Mouse (Mus musculus): ENCODE results near the gene Il18. TPM values are rescaled to one million over a fixed set of nuclear protein-coding genes. Genes with fewer than 3 reads are reported as not detected.
A peak's percentile ranks its signal among the peaks of the same experiment; 100 is the strongest.

The Il18 gene
- total RNA-seq, 1 experiment from 2014 or later: 10.2 TPM

DNA sequence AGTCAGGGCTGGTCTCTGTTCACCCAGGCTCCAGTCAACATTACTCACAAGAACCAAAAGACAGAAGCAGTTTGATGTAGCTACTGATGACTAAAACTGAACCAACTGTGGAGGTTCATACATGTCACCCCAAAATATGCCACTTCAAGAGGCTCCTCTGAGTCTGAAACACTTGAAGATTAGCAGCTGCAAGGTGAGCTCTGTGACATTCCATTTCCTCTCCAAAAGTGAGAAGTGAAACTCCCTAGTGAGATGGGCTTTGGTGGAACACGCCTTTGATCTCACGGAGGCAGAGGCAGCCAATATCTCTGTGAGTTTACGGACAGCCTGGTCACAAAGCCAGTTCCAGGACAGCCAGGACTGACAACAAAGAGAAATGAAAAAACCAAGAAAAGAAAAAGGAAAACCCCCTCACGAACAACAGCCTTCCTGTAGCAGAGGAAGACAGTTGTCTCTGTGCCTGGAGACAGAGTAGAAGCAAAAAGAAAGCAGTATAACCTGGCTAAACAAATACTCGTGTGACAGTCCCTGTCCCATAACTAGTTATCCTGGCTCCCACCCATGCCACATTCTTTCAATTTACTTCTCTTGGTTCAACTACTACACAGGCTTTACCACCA is 6.7 kb upstream of the Il18 start:
- ATAC-seq (replicated peaks; ENCODE audit: insufficient number of reproducible peaks, low FRiP score, low TSS enrichment, poor library complexity, severe bottlenecking): 0 out of 2 replicates have a peak, but pooled peaks have one; percentile 61

GRCm38 (mm10) chr9:50548936-50549335 is 5.7 kb upstream of the Il18 start:
- no peak for ATAC-seq (replicated peaks; ENCODE audit: insufficient number of reproducible peaks, low FRiP score, low TSS enrichment, poor library complexity, severe bottlenecking)

- ATAC-seq (replicated peaks; ENCODE audit: insufficient number of reproducible peaks, low FRiP score, low TSS enrichment, poor library complexity, severe bottlenecking): no peak
Observed at GRCm38 (mm10) chr9:50552206-50552605, 2.4 kb upstream of the Il18 start.

- no peak for ATAC-seq (replicated peaks; ENCODE audit: insufficient number of reproducible peaks, low FRiP score, low TSS enrichment, poor library complexity, severe bottlenecking)
Observed at GRCm38 (mm10) chr9:50553547-50553946, 1.1 kb upstream of the Il18 start.

DNA sequence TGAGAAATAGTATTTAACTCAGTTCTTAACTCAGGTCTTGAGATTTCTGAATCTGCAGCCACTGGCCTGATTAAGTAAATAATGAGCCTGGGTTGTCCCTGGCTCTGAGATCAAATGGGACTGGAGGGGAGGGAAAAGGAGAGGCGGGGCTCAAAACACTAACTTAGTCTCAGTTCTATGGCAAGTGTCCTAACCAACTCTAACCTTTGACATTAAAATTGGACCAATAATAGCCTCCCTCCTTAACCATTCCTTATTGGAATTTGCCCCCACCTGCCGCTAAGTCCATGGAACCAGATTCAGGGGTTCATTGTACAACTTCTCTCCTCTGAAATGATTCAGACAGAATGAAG is 443 bp downstream of the Il18 start, which contains the start of gene Bco2:
Gene Bco2, minus strand, starts transcription at position 88 of the 353 bp plus-strand sequence.
- no peak for ATAC-seq (replicated peaks; ENCODE audit: insufficient number of reproducible peaks, low FRiP score, low TSS enrichment, poor library complexity, severe bottlenecking)

DNA sequence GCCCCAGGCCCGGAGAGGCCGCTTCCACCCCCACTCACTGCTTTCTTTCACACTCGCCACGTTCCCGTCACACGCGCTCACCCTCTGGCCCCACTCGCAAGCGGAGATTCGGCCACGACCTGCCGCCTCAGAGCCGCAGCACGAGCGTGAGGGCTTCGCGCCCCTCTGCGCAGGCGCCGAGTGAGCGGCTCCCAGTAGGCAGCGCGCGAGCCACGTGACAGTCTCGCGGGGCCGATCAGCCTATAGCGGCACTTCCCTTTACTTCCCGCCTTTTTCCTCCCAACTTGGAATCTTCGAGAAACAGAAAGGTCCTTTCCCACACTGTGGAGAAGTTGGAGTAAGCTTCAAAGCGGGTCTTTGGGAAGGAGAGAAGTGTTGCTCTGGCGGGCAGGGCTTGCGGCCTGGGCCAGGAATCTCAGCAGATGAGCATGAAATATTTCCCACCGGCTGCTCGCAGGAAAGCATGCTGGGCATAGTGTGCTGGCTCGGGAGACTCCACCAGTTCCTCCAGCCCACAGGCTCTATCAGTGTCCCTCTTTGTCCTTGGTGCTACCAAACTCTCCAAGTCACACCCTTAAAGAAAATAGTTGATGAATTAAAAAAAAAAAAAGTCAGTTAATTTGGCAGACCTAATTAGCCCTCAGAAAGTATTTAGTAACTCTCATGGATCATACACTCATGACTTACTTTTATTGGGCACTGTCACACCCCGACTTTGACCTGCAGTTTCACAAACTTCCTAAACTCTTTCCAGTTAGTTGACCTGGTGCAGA is 6.7 kb downstream of the Il18 start, which contains the start of gene Tex12:
Gene Tex12, minus strand, starts transcription at position 181 of the 773 bp plus-strand sequence.
- ATAC-seq (replicated peaks; ENCODE audit: insufficient number of reproducible peaks, low FRiP score, low TSS enrichment, poor library complexity, severe bottlenecking): no peak

GRCm38 (mm10) chr9:50561918-50562360 is 7.3 kb downstream of the Il18 start:
- no peak for ATAC-seq (replicated peaks; ENCODE audit: insufficient number of reproducible peaks, low FRiP score, low TSS enrichment, poor library complexity, severe bottlenecking)

DNA sequence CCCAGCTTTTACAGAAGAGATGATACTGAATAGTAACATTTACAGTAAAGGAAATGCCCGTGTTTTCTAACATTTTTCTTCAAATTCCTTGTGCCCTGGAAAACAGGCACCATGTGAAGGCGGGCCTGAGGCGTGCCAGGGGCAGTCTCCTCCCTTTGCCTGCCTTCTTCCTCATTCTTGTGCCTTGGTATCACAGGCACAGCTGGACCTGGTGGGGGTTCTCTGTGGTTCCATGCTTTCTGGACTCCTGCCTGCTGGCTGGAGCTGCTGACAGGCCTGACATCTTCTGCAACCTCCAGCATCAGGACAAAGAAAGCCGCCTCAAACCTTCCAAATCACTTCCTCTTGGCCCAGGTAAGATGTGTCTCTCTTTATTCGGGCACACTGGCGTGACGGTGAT is 10.5 kb downstream of the Il18 start:
- ATAC-seq (replicated peaks; ENCODE audit: insufficient number of reproducible peaks, low FRiP score, low TSS enrichment, poor library complexity, severe bottlenecking): no peak

DNA sequence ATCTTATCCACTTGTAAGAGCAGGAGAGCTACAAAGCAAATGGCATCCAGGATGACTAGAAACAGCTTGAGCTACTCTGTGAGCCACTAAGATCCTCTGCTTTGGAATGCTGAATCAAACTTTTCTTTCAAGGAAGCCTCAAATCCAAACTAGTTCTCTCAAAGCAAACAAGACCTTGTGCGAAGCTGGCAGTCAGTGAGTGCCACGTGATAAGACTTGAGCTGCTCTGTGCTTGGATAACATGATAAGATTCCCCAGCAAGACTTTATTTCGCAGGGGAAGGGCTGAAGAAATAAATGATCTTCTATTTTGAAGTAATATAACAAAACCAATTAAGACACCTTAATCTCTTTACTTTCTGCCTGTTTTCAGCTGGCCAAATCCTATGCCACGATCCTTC is 11.3 kb downstream of the Il18 start:
- no peak for ATAC-seq (replicated peaks; ENCODE audit: insufficient number of reproducible peaks, low FRiP score, low TSS enrichment, poor library complexity, severe bottlenecking)

DNA sequence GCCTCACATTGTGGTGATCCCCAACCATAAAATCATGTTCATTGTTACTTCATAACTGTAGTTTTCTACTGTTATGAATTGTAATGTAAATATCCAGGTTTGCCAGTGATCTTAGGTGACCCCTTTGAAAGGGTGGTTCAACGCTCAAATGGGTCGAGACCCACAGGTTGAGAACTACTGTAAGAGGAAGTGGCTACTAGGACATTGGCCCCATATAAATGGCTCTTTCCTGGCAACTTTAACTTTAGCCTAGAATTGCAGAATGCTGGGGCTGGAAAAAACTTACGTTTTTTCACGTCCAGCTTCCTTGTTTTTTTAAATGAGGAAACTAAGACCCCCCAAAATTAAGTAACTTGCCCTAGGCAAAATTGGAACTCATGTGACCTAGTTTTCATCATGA is 12.7 kb downstream of the Il18 start:
- ATAC-seq (replicated peaks; ENCODE audit: insufficient number of reproducible peaks, low FRiP score, low TSS enrichment, poor library complexity, severe bottlenecking): no peak

GRCm38 (mm10) chr9:50567881-50568280 is 13.3 kb downstream of the Il18 start:
- ATAC-seq (replicated peaks; ENCODE audit: insufficient number of reproducible peaks, low FRiP score, low TSS enrichment, poor library complexity, severe bottlenecking): no peak

GRCm38 (mm10) chr9:50569599-50570525 is 15.2 kb downstream of the Il18 start:
- no peak for ATAC-seq (replicated peaks; ENCODE audit: insufficient number of reproducible peaks, low FRiP score, low TSS enrichment, poor library complexity, severe bottlenecking)

DNA sequence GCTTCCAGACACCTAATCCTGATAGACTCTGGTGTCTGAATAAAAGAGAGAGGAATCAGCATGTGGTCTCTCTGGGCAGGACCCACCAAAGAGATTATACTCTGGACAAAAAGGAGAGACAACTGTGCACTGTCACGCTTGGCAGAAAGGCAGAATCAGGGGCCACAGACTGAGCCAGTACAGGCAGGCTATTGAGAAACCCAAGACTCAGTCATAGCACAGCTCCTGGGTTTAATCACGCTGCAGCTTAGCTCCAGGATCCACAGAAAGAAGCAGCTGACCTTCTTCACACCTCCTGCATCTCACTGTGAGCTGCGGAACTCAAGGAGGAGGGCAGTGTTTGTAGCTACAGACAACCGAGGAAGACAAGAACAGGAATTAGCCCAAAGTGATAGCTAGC is 25.7 kb downstream of the Il18 start:
- ATAC-seq (replicated peaks; ENCODE audit: insufficient number of reproducible peaks, low FRiP score, low TSS enrichment, poor library complexity, severe bottlenecking): no peak

DNA sequence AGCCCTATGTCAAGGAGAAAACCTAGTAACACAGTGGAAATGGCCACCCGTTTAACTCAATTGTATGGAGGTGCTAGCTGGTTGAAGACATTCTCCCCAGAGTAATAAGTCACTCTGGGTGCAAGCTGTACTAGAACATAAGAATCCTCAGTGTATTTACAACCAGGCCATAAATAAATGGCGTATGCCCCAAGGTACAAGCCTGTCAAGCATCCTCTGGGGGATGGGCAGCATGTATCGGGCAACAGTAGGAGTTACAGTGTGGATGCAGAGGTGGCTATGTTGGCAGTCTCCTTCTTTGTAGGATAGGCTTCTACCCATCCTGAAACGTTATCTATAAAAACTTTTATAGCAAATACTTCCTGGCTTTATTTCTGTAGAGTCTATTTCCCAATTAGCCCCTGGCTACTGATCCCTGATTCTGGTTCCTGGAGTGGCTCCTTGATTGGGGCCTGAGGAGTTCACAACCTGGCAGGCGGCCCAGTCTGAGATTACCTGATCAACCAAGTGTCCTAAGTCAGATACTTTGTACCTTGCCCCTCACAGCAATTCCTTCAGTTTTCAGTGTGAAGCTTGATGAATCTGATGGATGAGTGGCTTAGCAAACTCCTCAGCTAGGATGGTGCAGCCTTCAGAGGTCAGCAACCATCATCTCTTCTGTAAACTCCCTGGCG is 30.7 kb downstream of the Il18 start:
- ATAC-seq (replicated peaks; ENCODE audit: insufficient number of reproducible peaks, low FRiP score, low TSS enrichment, poor library complexity, severe bottlenecking): no peak

GRCm38 (mm10) chr9:50586955-50587354 is 32.3 kb downstream of the Il18 start:
- no peak for ATAC-seq (replicated peaks; ENCODE audit: insufficient number of reproducible peaks, low FRiP score, low TSS enrichment, poor library complexity, severe bottlenecking)

- ATAC-seq (replicated peaks; ENCODE audit: insufficient number of reproducible peaks, low FRiP score, low TSS enrichment, poor library complexity, severe bottlenecking): peak; percentile 74
Observed at GRCm38 (mm10) chr9:50590856-50591518, 36.4 kb downstream of the Il18 start.

DNA sequence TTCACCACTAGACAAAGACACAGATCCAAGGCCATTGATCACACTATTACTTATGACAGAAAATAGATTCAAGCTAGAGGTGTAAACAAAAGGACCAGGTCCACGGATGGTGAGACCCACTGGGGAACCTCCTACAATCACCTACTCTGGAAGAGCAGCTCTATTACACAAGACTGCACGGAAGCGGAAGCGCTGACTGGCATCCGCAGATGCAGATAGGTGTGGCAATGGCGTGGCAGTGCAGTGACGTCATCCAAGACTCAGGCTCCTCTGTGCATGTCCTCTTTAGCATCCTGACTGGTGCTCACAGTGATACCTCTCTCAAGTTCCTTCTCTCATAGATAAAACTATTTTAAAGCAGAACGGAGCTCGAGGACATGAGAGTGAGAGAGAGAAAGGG is 38.3 kb downstream of the Il18 start:
- ATAC-seq (replicated peaks; ENCODE audit: insufficient number of reproducible peaks, low FRiP score, low TSS enrichment, poor library complexity, severe bottlenecking): peak; percentile 88

- no peak for ATAC-seq (replicated peaks; ENCODE audit: insufficient number of reproducible peaks, low FRiP score, low TSS enrichment, poor library complexity, severe bottlenecking)
Observed at GRCm38 (mm10) chr9:50593544-50593943, 38.9 kb downstream of the Il18 start.

Measured in monocyte, adult 5-6 weeks (primary cell).